Mouse (Mus musculus) kidney, embryonic 14.5 days (tissue): ENCODE measurements around the gene Luc7l2. TPM values are rescaled to one million over a fixed set of nuclear protein-coding genes. Genes with fewer than 3 reads are reported as not detected.

Source experiments
- ATAC-seq: fragments of 200-750 bp; cut with Nextera tagmentation; 2 replicates; pipeline ENCODE4 v1.8.0; 2017; ENCODE audit warnings: moderate number of reproducible peaks, mild to moderate bottlenecking, moderate TSS enrichment, moderate library complexity; ENCODE audit not compliant: low FRiP score, low TSS enrichment
- H3K27ac ChIP-seq: fragments of 300-500 bp; sonication (generic); 2 replicates; pipeline ENCODE4 v1.5.1; 2014; ENCODE audit warnings: low read depth, mild to moderate bottlenecking, low read length, moderate library complexity, mixed read lengths
- H3K27me3 ChIP-seq: fragments of 300-500 bp; sonication (generic); 2 replicates; pipeline ENCODE4 v1.6.1; 2014; ENCODE audit warnings: mild to moderate bottlenecking, low read length; ENCODE audit not compliant: control insufficient read depth, insufficient read depth
- H3K36me3 ChIP-seq: fragments of 300-500 bp; sonication (generic); 2 replicates; pipeline ENCODE4 v1.6.1; 2014; ENCODE audit warnings: low read length, mixed read lengths; ENCODE audit not compliant: control insufficient read depth, insufficient read depth
- H3K4me1 ChIP-seq: fragments of 300-500 bp; sonication (generic); 2 replicates; pipeline ENCODE4 v1.6.1; 2014; ENCODE audit warnings: low read length, mixed read lengths; ENCODE audit not compliant: control insufficient read depth, insufficient read depth
- H3K4me2 ChIP-seq: fragments of 300-500 bp; sonication (generic); replicated peaks from 2 replicates; pipeline ENCODE4 v1.6.1; 2014; ENCODE audit warnings: low read depth, mild to moderate bottlenecking, low read length
- H3K4me3 ChIP-seq: fragments of 300-500 bp; sonication (generic); 2 replicates; pipeline ENCODE4 v1.5.1; 2014; ENCODE audit warnings: mild to moderate bottlenecking, low read length
- H3K9ac ChIP-seq: fragments of 300-500 bp; sonication (generic); 2 replicates; pipeline ENCODE4 v1.6.1; 2014; ENCODE audit warnings: low read depth, mild to moderate bottlenecking, low read length, moderate library complexity
- H3K9me3 ChIP-seq: fragments of 300-500 bp; sonication (generic); 2 replicates; pipeline ENCODE4 v1.6.1; 2016; ENCODE audit warnings: low read length; ENCODE audit not compliant: control insufficient read depth
- WGBS: fragments of 180-500 bp; shearing (Covaris S2); extraction: QIAGEN DNeasy Blood & Tissue Kit; methylation state at CpG from one replicate; pipeline ENCODE4 v1.1.7; 2014; 5-methylcytosine and 5-hydroxymethylcytosine counted together
- polyA plus RNA-seq: library from polyadenylated mRNA; unstranded; fragments of >200 nt; fragmentation: Nextera tagmentation; extraction: Ambion mirVana; gene quantifications from 2 replicates; pipeline ENCODE4 v1.2.1, GENCODE M21; 2014

The Luc7l2 gene
- polyA plus RNA-seq, result 61.1 and 74.2 TPM in 2 replicates

DNA sequence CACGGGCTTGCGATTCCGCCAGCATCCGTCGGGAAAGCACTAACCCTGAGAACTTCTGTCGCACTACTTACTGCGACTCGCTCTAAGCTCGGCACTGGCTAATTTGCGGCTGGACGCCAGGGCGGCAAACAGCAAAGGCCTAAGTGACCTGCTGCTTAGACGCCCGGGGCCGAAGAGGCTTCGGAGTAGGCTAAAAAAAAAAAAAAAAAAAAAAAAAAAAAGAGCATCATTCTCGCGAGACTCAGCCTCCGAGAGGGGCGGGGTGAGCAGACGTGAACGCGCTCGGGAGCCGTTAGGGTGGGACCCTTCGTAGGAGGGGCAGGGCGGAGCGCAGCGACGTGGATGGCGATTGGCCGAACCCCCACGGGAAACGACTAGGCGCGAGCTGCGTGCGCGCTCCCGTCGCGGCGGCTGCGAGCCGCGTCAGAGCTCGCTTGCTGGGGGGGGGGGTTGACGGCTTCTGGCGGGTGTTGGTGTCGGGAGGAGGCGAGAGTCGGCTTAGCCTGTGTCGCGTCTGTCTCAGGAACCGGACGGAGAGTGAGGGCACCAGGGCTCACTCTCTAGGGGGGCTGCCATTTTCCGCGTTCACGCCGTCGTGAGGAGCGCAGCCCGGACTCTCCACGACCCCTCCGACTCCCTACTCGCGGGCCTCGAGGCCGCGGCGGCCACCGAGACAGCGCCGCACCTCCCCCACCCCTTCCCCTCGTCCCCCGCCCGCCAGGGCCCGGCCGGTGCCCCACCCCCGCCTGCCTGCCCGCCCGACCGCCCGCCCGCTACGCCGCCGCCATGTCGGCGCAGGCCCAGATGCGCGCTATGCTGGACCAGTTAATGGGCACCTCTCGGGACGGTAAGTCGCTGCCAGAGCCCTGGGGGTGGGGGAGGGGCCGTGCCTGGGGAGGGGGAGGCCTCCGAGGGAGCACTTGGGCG lies at the start of gene Luc7l2:
Gene Luc7l2 (plus strand): TSS at position 273 of the 927 bp plus-strand sequence.
- WGBS, result under 1% methylated on average over 87 of the region's 98 CpGs
- Histone ChIP-seq H3K4me1 (peaks cover 9% of the 10 kb centered on the region; the same call in 1 of the 2 replicates), H3K9me3 (no peaks in the 10 kb centered on the region)

GRCm38 (mm10) chr6:38512096-38512495 lies 39.0 kb upstream of the Luc7l2 start:
- Histone ChIP-seq H3K36me3 (no peaks in the 10 kb centered on the region), H3K4me1 (no peaks in the 10 kb centered on the region), H3K27me3 (no peaks in the 10 kb centered on the region), H3K4me3 (no peak overlapping the region), H3K4me2 (no peak overlapping the region), H3K27ac (no peak overlapping the region), H3K9ac (no peak overlapping the region), H3K9me3 (no peaks in the 10 kb centered on the region)
- 100% methylated on average over 1 of the region's 1 CpGs for WGBS
- no peak for ATAC-seq

More for the DNA sequence above, at the start of gene Luc7l2:
- H3K9ac ChIP-seq, result peak within 1 kb of the TSS; percentile 89
- peak; percentile 92 for ATAC-seq
- H3K27ac ChIP-seq, result peak within 1 kb of the TSS; percentile 99
- H3K36me3 ChIP-seq, result no peaks in the 10 kb centered on the region
- H3K4me3 ChIP-seq, result peak within 1 kb of the TSS; percentile 76
- no peaks in the 10 kb centered on the region for H3K27me3 ChIP-seq
- peak within 1 kb of the TSS; percentile 57 for H3K4me2 ChIP-seq

- H3K9ac ChIP-seq, result no peak overlapping the region
- H3K9me3 ChIP-seq, result no peaks in the 10 kb centered on the region
- H3K4me3 ChIP-seq, result no peak overlapping the region
- no peak overlapping the region for H3K27ac ChIP-seq
- H3K4me2 ChIP-seq, result no peak overlapping the region
- no peaks in the 10 kb centered on the region for H3K27me3 ChIP-seq
- no peaks in the 10 kb centered on the region for H3K4me1 ChIP-seq
- H3K36me3 ChIP-seq, result no peaks in the 10 kb centered on the region
- no peak for ATAC-seq
Measured at GRCm38 (mm10) chr6:38512830-38513229, 38.3 kb upstream of the Luc7l2 start.

DNA sequence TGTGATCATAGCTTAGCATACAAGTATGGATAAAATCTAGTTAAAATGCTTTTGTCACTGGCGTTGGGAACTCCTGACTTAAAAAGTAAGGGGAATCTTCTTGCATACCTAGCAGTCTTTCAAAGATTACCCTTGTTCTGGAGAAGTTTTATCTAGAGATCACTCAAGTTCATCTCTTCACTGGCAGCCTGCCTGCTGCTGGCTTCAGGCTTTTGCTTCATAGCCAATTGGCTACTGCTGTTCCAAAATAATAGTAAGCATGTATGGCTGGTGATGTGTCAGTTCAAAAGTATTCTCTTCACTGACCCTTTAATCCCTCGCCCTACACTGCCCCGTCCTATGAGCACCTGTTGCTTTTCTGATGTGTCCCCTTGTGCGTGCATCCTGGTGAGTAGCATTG lies 35.9 kb upstream of the Luc7l2 start:
- ATAC-seq, result no peak
- no peaks in the 10 kb centered on the region for H3K27me3 ChIP-seq
- no peak overlapping the region for H3K4me3 ChIP-seq
- 94% methylated on average over 4 of the region's 4 CpGs for WGBS
- H3K27ac ChIP-seq, result no peak overlapping the region
- no peak overlapping the region for H3K4me2 ChIP-seq
- H3K36me3 ChIP-seq, result no peaks in the 10 kb centered on the region
- H3K9me3 ChIP-seq, result no peaks in the 10 kb centered on the region
- no peak overlapping the region for H3K9ac ChIP-seq
- no peaks in the 10 kb centered on the region for H3K4me1 ChIP-seq

GRCm38 (mm10) chr6:38523851-38524250 lies 27.3 kb upstream of the Luc7l2 start:
- Histone ChIP-seq H3K4me1 (no peaks in the 10 kb centered on the region), H3K27me3 (no peaks in the 10 kb centered on the region), H3K9me3 (no peaks in the 10 kb centered on the region), H3K9ac (no peak overlapping the region), H3K36me3 (no peaks in the 10 kb centered on the region), H3K4me2 (no peak overlapping the region), H3K27ac (no peak overlapping the region), H3K4me3 (no peak overlapping the region)
- no peak for ATAC-seq
- WGBS, result 18% methylated on average over 8 of the region's 8 CpGs

DNA sequence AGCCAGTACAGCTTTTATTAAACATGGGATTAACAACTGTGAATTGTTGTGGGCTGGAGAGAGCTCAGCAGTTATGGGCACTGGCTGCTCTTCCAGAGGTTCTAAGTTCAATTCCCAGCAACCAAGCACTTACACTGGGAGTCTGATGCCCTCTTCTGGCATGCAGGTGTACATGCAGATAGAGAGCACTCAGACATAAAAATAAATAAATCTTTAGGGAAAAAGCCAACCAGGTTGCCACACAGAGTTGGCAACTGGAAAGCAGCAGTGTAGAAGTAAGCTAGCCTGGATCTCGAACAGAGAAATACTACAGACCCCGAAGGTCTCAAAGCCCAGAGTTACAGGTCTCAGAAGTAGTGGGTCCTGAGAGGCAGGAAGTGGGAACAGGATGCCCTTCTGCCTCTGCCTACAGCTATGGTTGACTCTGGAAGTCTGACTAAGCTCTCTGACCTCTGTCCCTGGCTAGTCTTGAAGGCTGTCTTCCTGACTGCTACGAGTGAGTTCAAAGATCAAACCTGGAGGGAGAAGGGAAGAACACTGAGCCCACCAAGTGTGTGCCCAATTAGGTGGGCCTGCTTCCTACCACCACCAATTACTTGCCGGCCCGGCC lies 19.8 kb upstream of the Luc7l2 start:
- Histone ChIP-seq H3K9me3 (no peaks in the 10 kb centered on the region), H3K9ac (no peak overlapping the region), H3K4me2 (no peak overlapping the region), H3K27ac (no peak overlapping the region), H3K4me3 (no peak overlapping the region), H3K4me1 (peaks cover 7% of the 10 kb centered on the region; the same call in 1 of the 2 replicates), H3K27me3 (no peaks in the 10 kb centered on the region), H3K36me3 (no peaks in the 10 kb centered on the region)
- ATAC-seq, result no peak
- WGBS, result 57% methylated on average over 5 of the region's 5 CpGs

GRCm38 (mm10) chr6:38532500-38533420 lies 18.4 kb upstream of the Luc7l2 start:
- peak overlapping the region; percentile 71 for H3K9ac ChIP-seq
- no peaks in the 10 kb centered on the region for H3K36me3 ChIP-seq
- H3K4me2 ChIP-seq, result peak overlapping the region; percentile 70
- 10% methylated on average over 25 of the region's 25 CpGs for WGBS
- peak overlapping the region; percentile 98 for H3K27ac ChIP-seq
- H3K9me3 ChIP-seq, result no peaks in the 10 kb centered on the region
- peak overlapping the region; percentile 79 for H3K4me3 ChIP-seq
- H3K4me1 ChIP-seq, result peaks cover 7% of the 10 kb centered on the region; the same call in 1 of the 2 replicates
- no peaks in the 10 kb centered on the region for H3K27me3 ChIP-seq
- ATAC-seq, result peak; percentile 56

DNA sequence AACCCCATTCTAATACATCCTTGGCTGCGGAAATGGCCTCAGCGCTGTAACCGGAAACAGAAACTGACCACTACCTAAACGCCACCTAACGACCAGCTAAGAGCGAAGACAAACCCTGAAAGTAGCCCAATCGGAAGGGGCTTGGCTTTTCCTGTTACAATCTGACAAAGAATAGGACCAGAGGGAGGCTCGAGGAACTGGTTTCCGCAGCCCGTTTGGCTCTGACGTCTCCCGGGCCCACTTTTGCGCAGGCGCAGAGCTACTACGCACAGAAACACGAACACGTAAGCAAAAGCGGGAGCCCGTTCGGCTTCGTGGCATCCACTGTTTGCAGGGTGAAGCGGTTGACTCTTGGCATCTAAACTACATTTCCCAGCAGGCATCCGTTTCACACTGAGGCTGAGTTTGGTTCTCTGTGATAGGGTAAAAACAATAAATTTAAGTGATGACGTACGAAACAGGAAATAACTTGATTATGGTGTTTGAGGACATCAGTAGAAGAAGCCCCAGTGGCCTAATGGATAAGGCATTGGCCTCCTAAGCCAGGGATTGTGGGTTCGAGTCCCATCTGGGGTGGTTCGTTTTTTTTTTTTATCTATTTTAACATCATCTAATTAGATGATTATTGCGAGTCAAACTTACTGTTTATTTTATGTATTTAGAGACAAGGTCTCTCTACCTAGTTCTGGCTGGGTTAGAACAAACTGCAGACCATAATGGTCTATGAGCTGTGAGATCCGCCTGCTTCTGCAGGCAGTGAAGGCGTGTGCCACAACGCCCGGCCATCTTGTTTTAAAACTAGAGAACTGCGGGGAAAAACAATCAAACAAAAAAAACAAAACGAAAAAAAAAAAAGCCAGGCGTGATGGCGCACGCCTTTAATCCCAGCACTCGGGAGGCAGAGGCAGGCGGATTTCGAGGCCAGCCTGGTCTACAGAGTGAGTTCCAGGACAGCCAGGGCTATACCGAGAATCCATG lies 17.4 kb upstream of the Luc7l2 start, which contains the start of gene Fmc1:
Gene Fmc1 (plus strand): TSS at position 75 of the 978 bp plus-strand sequence.
- Histone ChIP-seq H3K9ac (peak within 1 kb of the TSS; percentile 86), H3K27me3 (no peaks in the 10 kb centered on the region), H3K36me3 (no peaks in the 10 kb centered on the region), H3K4me2 (peak within 1 kb of the TSS; percentile 70), H3K4me3 (peak within 1 kb of the TSS; percentile 79), H3K27ac (peak within 1 kb of the TSS; percentile 98), H3K4me1 (peaks cover 7% of the 10 kb centered on the region; the same call in 1 of the 2 replicates), H3K9me3 (no peaks in the 10 kb centered on the region)
- 6% methylated on average over 41 of the region's 41 CpGs for WGBS
- ATAC-seq, result peak; percentile 92
